Mouse (Mus musculus) ES-E14 (cell line): ENCODE data around the gene Upk2. TPM values are rescaled to one million over a fixed set of nuclear protein-coding genes. Genes with fewer than 3 reads are reported as not detected.

ENCODE experiments used
- DNase-seq: peaks from one replicate; pipeline ENCODE4 v3.0.0-alpha.2; 2013; ENCODE audit warnings: low read depth, low spot score
- H3K27ac ChIP-seq: 2 replicates; pipeline ENCODE4 v1.5.1; 2012; ENCODE audit warnings: low read depth, mild to moderate bottlenecking, low read length, moderate library complexity, mixed read lengths; ENCODE audit not compliant: poor library complexity, insufficient read depth, severe bottlenecking
- H3K36me3 ChIP-seq: 2 replicates; pipeline ENCODE4 v1.6.1; 2012; ENCODE audit warnings: mild to moderate bottlenecking, low read length, moderate library complexity, mixed read lengths; ENCODE audit not compliant: control insufficient read depth, poor library complexity, insufficient read depth, severe bottlenecking
- H3K4me1 ChIP-seq, 2 experiments: fragments of 150-350 bp in 1 of 2; sonication (generic) in 1 of 2; 2 replicates each; pipeline ENCODE4 v1.6.1; 2012; ENCODE audit warnings: low read length in 2 of 2, mild to moderate bottlenecking in 1 of 2, mixed read lengths in 1 of 2; ENCODE audit not compliant: control insufficient read depth in 2 of 2, insufficient read depth in 2 of 2, poor library complexity in 1 of 2
- H3K4me3 ChIP-seq, 2 experiments: fragments of 150-350 bp in 1 of 2; sonication (generic) in 1 of 2; 2 replicates each; pipeline ENCODE4 v1.5.1; 2012; ENCODE audit warnings: low read length in 2 of 2, low read depth in 1 of 2, mild to moderate bottlenecking in 1 of 2, mixed read lengths in 1 of 2; ENCODE audit not compliant: insufficient read depth in 1 of 2, poor library complexity in 1 of 2, severe bottlenecking in 1 of 2
- H3K9ac ChIP-seq: 2 replicates; pipeline ENCODE4 v1.6.1; 2012; ENCODE audit warnings: low read depth, mild to moderate bottlenecking, low read length, mixed read lengths; ENCODE audit not compliant: poor library complexity, insufficient read depth, severe bottlenecking
- H3K9me3 ChIP-seq: fragments of 150-350 bp; sonication (generic); 2 replicates; pipeline ENCODE4 v1.6.1; 2012; ENCODE audit warnings: low read depth, mild to moderate bottlenecking, low read length; ENCODE audit not compliant: control insufficient read depth, insufficient read depth
- CHD2 ChIP-seq: IDR thresholded peaks from 2 replicates; pipeline ENCODE4 v1.6.1; 2014; ENCODE audit warnings: mild to moderate bottlenecking, low read depth, low read length, inconsistent platforms
- HCFC1 ChIP-seq: IDR thresholded peaks from 2 replicates; pipeline ENCODE4 v1.6.1; 2012; ENCODE audit warnings: low read length, inconsistent platforms, borderline replicate concordance; ENCODE audit not compliant: insufficient read depth
- MAFK ChIP-seq: IDR thresholded peaks from 2 replicates; pipeline ENCODE4 v1.6.1; 2014; ENCODE audit warnings: mild to moderate bottlenecking, low read depth, low read length, inconsistent platforms; ENCODE audit not compliant: insufficient read depth
- ZC3H11A ChIP-seq: IDR thresholded peaks from 2 replicates; pipeline ENCODE4 v1.6.1; 2012; ENCODE audit warnings: low read depth, mild to moderate bottlenecking, inconsistent platforms, low read length, borderline replicate concordance
- ZNF384 ChIP-seq: IDR thresholded peaks from 2 replicates; pipeline ENCODE4 v1.6.1; 2012; ENCODE audit warnings: low read depth, low read length, inconsistent platforms
- in situ Hi-C, 2 experiments: fragments of 600-800 bp; cut with MboI; formaldehyde crosslinking; loops; one replicate each; pipeline ENCODE4 v1.15.1; 2025; ENCODE audit warnings: low sequenced_read_pairs in 2 of 2, inconsistent platforms in 1 of 2; ENCODE audit not compliant: unreplicated experiment in 2 of 2
- total RNA-seq: library from RNA; depleted of rRNA; stranded (reverse); fragments of 300-350 nt; gene quantifications from 2 replicates; pipeline ENCODE4 v1.2.3, GENCODE M21; 2012

Gene Upk2
- total RNA-seq, 1 experiment, result 0.31 TPM

GRCm38 (mm10) chr9:44496803-44497461 is 42.2 kb upstream of the Upk2 start:
- in situ Hi-C loops, result no loop called here
- Histone ChIP-seq H3K4me1 (peaks cover 0 to 80% of the 10 kb centered on the region in 2 experiments; a peak in 2 of 4 replicates), H3K27ac (no peak overlapping the region), H3K36me3 (no peaks in the 10 kb centered on the region), H3K4me3 (0 out of 4 replicates have a peak overlapping the region, but pooled peaks of 1 of the 2 experiments have one; percentile 1), H3K9me3 (no peaks in the 10 kb centered on the region), H3K9ac (no peak overlapping the region)
- TF ChIP-seq MAFK (peak; percentile 18; the same call in 1 of the 2 replicates), HCFC1 (no peak), CHD2 (no peak), ZC3H11A (no peak), ZNF384 (no peak)
- DNase-seq, result no peak

GRCm38 (mm10) chr9:44495810-44496344 is 41.1 kb upstream of the Upk2 start:
- DNase-seq, result no peak
- H3K9me3 ChIP-seq, result no peaks in the 10 kb centered on the region
- H3K36me3 ChIP-seq, result no peaks in the 10 kb centered on the region
- peaks cover 0 to 79% of the 10 kb centered on the region in 2 experiments; a peak in 2 of 4 replicates for H3K4me1 ChIP-seq
- peak overlapping the region; percentile 9; the same call in 1 of the 2 replicates for H3K27ac ChIP-seq
- H3K4me3 ChIP-seq, result no peak overlapping the region
- no peak overlapping the region for H3K9ac ChIP-seq
- in situ Hi-C loops, result no loop called here
- TF ChIP-seq CHD2, result no peak
- no peak for TF ChIP-seq ZC3H11A
- no peak for TF ChIP-seq MAFK
- no peak for TF ChIP-seq ZNF384
- TF ChIP-seq HCFC1, result no peak

- Histone ChIP-seq H3K4me1 (peaks cover 0 to 76% of the 10 kb centered on the region in 2 experiments; a peak in 2 of 4 replicates), H3K27ac (peak overlapping the region; percentile 61), H3K9ac (0 out of 2 replicates have a peak overlapping the region, but pooled peaks have one; percentile 11), H3K36me3 (no peaks in the 10 kb centered on the region), H3K9me3 (no peaks in the 10 kb centered on the region), H3K4me3 (0 out of 4 replicates have a peak overlapping the region, but pooled peaks of 1 of the 2 experiments have one; percentile 3)
- in situ Hi-C loops, result no loop called here
- TF ChIP-seq ZC3H11A (no peak), ZNF384 (no peak), HCFC1 (no peak), MAFK (no peak), CHD2 (no peak)
- DNase-seq, result no peak
Measured at GRCm38 (mm10) chr9:44494863-44495809, 40.4 kb upstream of the Upk2 start.

GRCm38 (mm10) chr9:44494261-44494862 is 39.6 kb upstream of the Upk2 start:
- in situ Hi-C loops, result no loop called here
- Histone ChIP-seq H3K4me1 (peaks cover 0 to 73% of the 10 kb centered on the region in 2 experiments; a peak in 2 of 4 replicates), H3K4me3 (0 out of 4 replicates have a peak overlapping the region, but pooled peaks of 1 of the 2 experiments have one; percentile 3), H3K36me3 (no peaks in the 10 kb centered on the region), H3K9ac (no peak overlapping the region), H3K27ac (no peak overlapping the region; the same call in 1 of the 2 replicates), H3K9me3 (no peaks in the 10 kb centered on the region)
- TF ChIP-seq ZC3H11A, result no peak
- TF ChIP-seq HCFC1, result no peak
- no peak for TF ChIP-seq ZNF384
- no peak for DNase-seq
